Mouse (Mus musculus): Measurements from ENCODE around the gene Nrxn3. TPM values are rescaled to one million over a fixed set of nuclear protein-coding genes. Genes with fewer than 3 reads are reported as not detected.

The Nrxn3 gene
- polyA plus RNA-seq, 1 experiment from 2014 or later, result 0.31 TPM

GRCm38 (mm10) chr12:89661219-89661618 is 938.5 kb downstream of the Nrxn3 start:
- Histone ChIP-seq H3K9ac (ENCODE audit: low read length) (no peak overlapping the region), H3K9me3 (ENCODE audit: control insufficient read depth, low read length) (no peaks in the 10 kb centered on the region), H3K4me1 (ENCODE audit: control insufficient read depth, insufficient read depth, low read length) (no peaks in the 10 kb centered on the region), H3K4me2 (ENCODE audit: low read depth, severe bottlenecking) (no peak overlapping the region), H3K36me3 (ENCODE audit: control insufficient read depth, insufficient read depth, low read length) (no peaks in the 10 kb centered on the region), H3K27me3 (ENCODE audit: control insufficient read depth, insufficient read depth, low read length) (no peaks in the 10 kb centered on the region), H3K4me3 (ENCODE audit: low read depth, low read length) (no peak overlapping the region), H3K27ac (replicated peaks; ENCODE audit: low read depth, low read length) (no peak overlapping the region)
- 80% methylated on average over 3 of the region's 3 CpGs for WGBS
- DNase-seq (ENCODE audit: low spot score) (no peak), ATAC-seq (ENCODE audit: insufficient number of reproducible peaks, low FRiP score, low TSS enrichment, low read depth) (no peak)

GRCm38 (mm10) chr12:89668856-89669255 is 946.2 kb downstream of the Nrxn3 start:
- no peaks in the 10 kb centered on the region for H3K27me3 ChIP-seq (ENCODE audit: control insufficient read depth, insufficient read depth, low read length)
- H3K4me1 ChIP-seq (ENCODE audit: control insufficient read depth, insufficient read depth, low read length), result no peaks in the 10 kb centered on the region
- no peaks in the 10 kb centered on the region for H3K36me3 ChIP-seq (ENCODE audit: control insufficient read depth, insufficient read depth, low read length)
- H3K27ac ChIP-seq (replicated peaks; ENCODE audit: low read depth, low read length), result no peak overlapping the region
- DNase-seq (ENCODE audit: low spot score) (no peak), ATAC-seq (ENCODE audit: insufficient number of reproducible peaks, low FRiP score, low TSS enrichment, low read depth) (no peak)
- no peak overlapping the region for H3K4me3 ChIP-seq (ENCODE audit: low read depth, low read length)
- H3K4me2 ChIP-seq (ENCODE audit: low read depth, severe bottlenecking), result no peak overlapping the region
- H3K9me3 ChIP-seq (ENCODE audit: control insufficient read depth, low read length), result no peaks in the 10 kb centered on the region
- no peak overlapping the region for H3K9ac ChIP-seq (ENCODE audit: low read length)
- 72% methylated on average over 2 of the region's 2 CpGs for WGBS

GRCm38 (mm10) chr12:89672819-89673218 is 950.1 kb downstream of the Nrxn3 start:
- ATAC-seq (ENCODE audit: insufficient number of reproducible peaks, low FRiP score, low TSS enrichment, low read depth) (no peak), DNase-seq (ENCODE audit: low spot score) (no peak)
- no peak overlapping the region for H3K4me2 ChIP-seq (ENCODE audit: low read depth, severe bottlenecking)
- H3K9ac ChIP-seq (ENCODE audit: low read length), result no peak overlapping the region
- WGBS, result 74% methylated on average over 2 of the region's 2 CpGs
- H3K4me1 ChIP-seq (ENCODE audit: control insufficient read depth, insufficient read depth, low read length), result 0 out of 2 replicates have a peak, but pooled peaks cover 4% of the 10 kb centered on the region
- no peak overlapping the region for H3K4me3 ChIP-seq (ENCODE audit: low read depth, low read length)
- H3K36me3 ChIP-seq (ENCODE audit: control insufficient read depth, insufficient read depth, low read length), result no peaks in the 10 kb centered on the region
- no peak overlapping the region for H3K27ac ChIP-seq (replicated peaks; ENCODE audit: low read depth, low read length)
- no peaks in the 10 kb centered on the region for H3K9me3 ChIP-seq (ENCODE audit: control insufficient read depth, low read length)
- no peaks in the 10 kb centered on the region for H3K27me3 ChIP-seq (ENCODE audit: control insufficient read depth, insufficient read depth, low read length)

- Histone ChIP-seq H3K36me3 (ENCODE audit: control insufficient read depth, insufficient read depth, low read length) (no peaks in the 10 kb centered on the region), H3K27ac (replicated peaks; ENCODE audit: low read depth, low read length) (no peak overlapping the region), H3K9me3 (ENCODE audit: control insufficient read depth, low read length) (no peaks in the 10 kb centered on the region), H3K9ac (ENCODE audit: low read length) (no peak overlapping the region), H3K27me3 (ENCODE audit: control insufficient read depth, insufficient read depth, low read length) (no peaks in the 10 kb centered on the region), H3K4me2 (ENCODE audit: low read depth, severe bottlenecking) (no peak overlapping the region), H3K4me3 (ENCODE audit: low read depth, low read length) (no peak overlapping the region), H3K4me1 (ENCODE audit: control insufficient read depth, insufficient read depth, low read length) (no peaks in the 10 kb centered on the region)
- ATAC-seq (ENCODE audit: insufficient number of reproducible peaks, low FRiP score, low TSS enrichment, low read depth) (no peak), DNase-seq (ENCODE audit: low spot score) (no peak)
- WGBS, result 84% methylated on average over 2 of the region's 2 CpGs
Observed at GRCm38 (mm10) chr12:89685633-89686032, 963.0 kb downstream of the Nrxn3 start.

GRCm38 (mm10) chr12:89689086-89689485 is 966.4 kb downstream of the Nrxn3 start:
- Histone ChIP-seq H3K9me3 (ENCODE audit: control insufficient read depth, low read length) (no peaks in the 10 kb centered on the region), H3K36me3 (ENCODE audit: control insufficient read depth, insufficient read depth, low read length) (no peaks in the 10 kb centered on the region), H3K9ac (ENCODE audit: low read length) (no peak overlapping the region), H3K27me3 (ENCODE audit: control insufficient read depth, insufficient read depth, low read length) (no peaks in the 10 kb centered on the region), H3K27ac (replicated peaks; ENCODE audit: low read depth, low read length) (no peak overlapping the region), H3K4me2 (ENCODE audit: low read depth, severe bottlenecking) (no peak overlapping the region), H3K4me1 (ENCODE audit: control insufficient read depth, insufficient read depth, low read length) (no peaks in the 10 kb centered on the region), H3K4me3 (ENCODE audit: low read depth, low read length) (no peak overlapping the region)
- WGBS, result 89% methylated on average over 7 of the region's 7 CpGs
- DNase-seq (ENCODE audit: low spot score), result no peak
- no peak for ATAC-seq (ENCODE audit: insufficient number of reproducible peaks, low FRiP score, low TSS enrichment, low read depth)

GRCm38 (mm10) chr12:89699469-89699868 is 976.8 kb downstream of the Nrxn3 start:
- Histone ChIP-seq H3K4me1 (ENCODE audit: control insufficient read depth, insufficient read depth, low read length) (no peaks in the 10 kb centered on the region), H3K36me3 (ENCODE audit: control insufficient read depth, insufficient read depth, low read length) (no peaks in the 10 kb centered on the region), H3K27ac (replicated peaks; ENCODE audit: low read depth, low read length) (no peak overlapping the region), H3K9ac (ENCODE audit: low read length) (no peak overlapping the region), H3K27me3 (ENCODE audit: control insufficient read depth, insufficient read depth, low read length) (no peaks in the 10 kb centered on the region), H3K4me3 (ENCODE audit: low read depth, low read length) (no peak overlapping the region), H3K4me2 (ENCODE audit: low read depth, severe bottlenecking) (no peak overlapping the region), H3K9me3 (ENCODE audit: control insufficient read depth, low read length) (no peaks in the 10 kb centered on the region)
- peak; percentile 23 for DNase-seq (ENCODE audit: low spot score)
- ATAC-seq (ENCODE audit: insufficient number of reproducible peaks, low FRiP score, low TSS enrichment, low read depth), result no peak
- WGBS, result 7% methylated on average over 4 of the region's 4 CpGs

GRCm38 (mm10) chr12:89700937-89701458 is 978.3 kb downstream of the Nrxn3 start:
- no peaks in the 10 kb centered on the region for H3K4me1 ChIP-seq (ENCODE audit: control insufficient read depth, insufficient read depth, low read length)
- H3K4me3 ChIP-seq (ENCODE audit: low read depth, low read length), result no peak overlapping the region
- no peak overlapping the region for H3K4me2 ChIP-seq (ENCODE audit: low read depth, severe bottlenecking)
- ATAC-seq (ENCODE audit: insufficient number of reproducible peaks, low FRiP score, low TSS enrichment, low read depth) (no peak), DNase-seq (ENCODE audit: low spot score) (no peak)
- H3K36me3 ChIP-seq (ENCODE audit: control insufficient read depth, insufficient read depth, low read length), result no peaks in the 10 kb centered on the region
- H3K9me3 ChIP-seq (ENCODE audit: control insufficient read depth, low read length), result no peaks in the 10 kb centered on the region
- no peak overlapping the region for H3K9ac ChIP-seq (ENCODE audit: low read length)
- no peaks in the 10 kb centered on the region for H3K27me3 ChIP-seq (ENCODE audit: control insufficient read depth, insufficient read depth, low read length)
- 72% methylated on average over 3 of the region's 3 CpGs for WGBS
- H3K27ac ChIP-seq (replicated peaks; ENCODE audit: low read depth, low read length), result no peak overlapping the region

GRCm38 (mm10) chr12:89702931-89703330 is 980.3 kb downstream of the Nrxn3 start:
- Histone ChIP-seq H3K4me2 (ENCODE audit: low read depth, severe bottlenecking) (no peak overlapping the region), H3K9ac (ENCODE audit: low read length) (no peak overlapping the region), H3K27me3 (ENCODE audit: control insufficient read depth, insufficient read depth, low read length) (no peaks in the 10 kb centered on the region), H3K36me3 (ENCODE audit: control insufficient read depth, insufficient read depth, low read length) (no peaks in the 10 kb centered on the region), H3K9me3 (ENCODE audit: control insufficient read depth, low read length) (no peaks in the 10 kb centered on the region), H3K4me1 (ENCODE audit: control insufficient read depth, insufficient read depth, low read length) (no peaks in the 10 kb centered on the region), H3K27ac (replicated peaks; ENCODE audit: low read depth, low read length) (no peak overlapping the region), H3K4me3 (ENCODE audit: low read depth, low read length) (no peak overlapping the region)
- no peak for DNase-seq (ENCODE audit: low spot score)
- WGBS, result 73% methylated on average over 1 of the region's 1 CpGs
- no peak for ATAC-seq (ENCODE audit: insufficient number of reproducible peaks, low FRiP score, low TSS enrichment, low read depth)

GRCm38 (mm10) chr12:89707913-89708312 is 985.2 kb downstream of the Nrxn3 start:
- ATAC-seq (ENCODE audit: insufficient number of reproducible peaks, low FRiP score, low TSS enrichment, low read depth), result no peak
- Histone ChIP-seq H3K4me1 (ENCODE audit: control insufficient read depth, insufficient read depth, low read length) (no peaks in the 10 kb centered on the region), H3K9me3 (ENCODE audit: control insufficient read depth, low read length) (no peaks in the 10 kb centered on the region), H3K9ac (ENCODE audit: low read length) (no peak overlapping the region), H3K4me2 (ENCODE audit: low read depth, severe bottlenecking) (no peak overlapping the region), H3K27me3 (ENCODE audit: control insufficient read depth, insufficient read depth, low read length) (no peaks in the 10 kb centered on the region), H3K36me3 (ENCODE audit: control insufficient read depth, insufficient read depth, low read length) (no peaks in the 10 kb centered on the region), H3K4me3 (ENCODE audit: low read depth, low read length) (no peak overlapping the region), H3K27ac (replicated peaks; ENCODE audit: low read depth, low read length) (no peak overlapping the region)
- 72% methylated on average over 4 of the region's 4 CpGs for WGBS
- DNase-seq (ENCODE audit: low spot score), result no peak
